Mouse (Mus musculus) retina, embryonic 14.5 days (tissue): ENCODE measurements around the gene Ppp1r14b.

Source experiments
- DNase-seq: peaks from one replicate; pipeline ENCODE4 v3.0.0-alpha.2; 2015; ENCODE audit warnings: low spot score

The Ppp1r14b gene

GRCm38 (mm10) chr19:6994002-6994401 lies 19.2 kb downstream of the Ppp1r14b start:
- DNase-seq = no peak

- DNase-seq = no peak
These were observed 19.7 kb downstream of the Ppp1r14b start for GRCm38 (mm10) chr19:6994489-6994888.

GRCm38 (mm10) chr19:6995255-6995991 lies 20.7 kb downstream of the Ppp1r14b start:
- DNase-seq = no peak

- DNase-seq = peak; percentile 88
These were observed 21.2 kb downstream of the Ppp1r14b start, which contains the start of the genes Nudt22 and Trpt1 for GRCm38 (mm10) chr19:6996006-6996405. Gene Nudt22, minus strand, starts transcription at chr19:6996117. Gene Trpt1, plus strand, starts transcription at chr19:6996131.

- DNase-seq = no peak
These were observed 23.0 kb downstream of the Ppp1r14b start for GRCm38 (mm10) chr19:6997721-6998290.

GRCm38 (mm10) chr19:6999360-7000063 lies 24.7 kb downstream of the Ppp1r14b start:
- DNase-seq = no peak

- no peak for DNase-seq
These were observed 32.3 kb downstream of the Ppp1r14b start for GRCm38 (mm10) chr19:7006892-7007593.

GRCm38 (mm10) chr19:7012426-7012825 lies 37.7 kb downstream of the Ppp1r14b start:
- no peak for DNase-seq

- no peak for DNase-seq
These were observed 39.2 kb downstream of the Ppp1r14b start for GRCm38 (mm10) chr19:7013984-7014383.

- no peak for DNase-seq
These were observed 39.8 kb downstream of the Ppp1r14b start for GRCm38 (mm10) chr19:7014481-7015135.

- no peak for DNase-seq
These were observed 43.0 kb downstream of the Ppp1r14b start for GRCm38 (mm10) chr19:7017541-7018457.

- no peak for DNase-seq
These were observed 43.8 kb downstream of the Ppp1r14b start for GRCm38 (mm10) chr19:7018546-7018945.

- no peak for DNase-seq
These were observed 44.4 kb downstream of the Ppp1r14b start, which contains the start of gene Fermt3 for GRCm38 (mm10) chr19:7019191-7019590. Gene Fermt3, minus strand, starts transcription at chr19:7019469.

GRCm38 (mm10) chr19:7020224-7020641 lies 45.5 kb downstream of the Ppp1r14b start:
- DNase-seq = peak; percentile 81
